Mouse (Mus musculus) testis, adult 2 months (tissue): ENCODE results near the gene Fat2. TPM values are rescaled to one million over a fixed set of nuclear protein-coding genes. Genes with fewer than 3 reads are reported as not detected.

Experiments used
- H3K27ac ChIP-seq: fragments of 200-500 bp; 2 replicates; pipeline ENCODE4 v1.5.1; 2012; ENCODE audit warnings: low read depth, low read length; ENCODE audit not compliant: control insufficient read depth, insufficient read depth
- H3K27me3 ChIP-seq: fragments of 200-500 bp; 2 replicates; pipeline ENCODE4 v1.6.1; 2012; ENCODE audit warnings: mild to moderate bottlenecking, low read length, moderate library complexity; ENCODE audit not compliant: control insufficient read depth, insufficient read depth
- H3K36me3 ChIP-seq: fragments of 200-500 bp; 2 replicates; pipeline ENCODE4 v1.6.1; 2012; ENCODE audit warnings: mild to moderate bottlenecking, low read length; ENCODE audit not compliant: control insufficient read depth, insufficient read depth
- H3K4me1 ChIP-seq: fragments of 200-500 bp; 2 replicates; pipeline ENCODE4 v1.6.1; 2012; ENCODE audit warnings: low read length; ENCODE audit not compliant: control insufficient read depth, insufficient read depth
- H3K4me3 ChIP-seq: fragments of 200-500 bp; 2 replicates; pipeline ENCODE4 v1.5.1; 2012; ENCODE audit warnings: low read depth, mild to moderate bottlenecking, low read length, moderate library complexity, mixed read lengths; ENCODE audit not compliant: control insufficient read depth
- CTCF ChIP-seq: fragments of 200-500 bp; IDR thresholded peaks from 2 replicates; pipeline ENCODE4 v1.5.1; 2012; ENCODE audit warnings: low read depth, mild to moderate bottlenecking, inconsistent platforms, low read length, moderate library complexity; ENCODE audit not compliant: control insufficient read depth, insufficient read depth, insufficient replicate concordance
- POLR2A ChIP-seq: fragments of 200-500 bp; IDR thresholded peaks from 2 replicates; pipeline ENCODE4 v1.6.1; 2012; ENCODE audit warnings: low read depth, mild to moderate bottlenecking, inconsistent platforms, low read length, moderate library complexity; ENCODE audit not compliant: control insufficient read depth
- polyA plus RNA-seq: library from polyadenylated mRNA; depleted of rRNA; stranded (reverse); fragments of >200 nt; gene quantifications from 2 replicates; pipeline ENCODE4 v1.2.3, GENCODE M21; 2012

Gene Fat2
- polyA plus RNA-seq, 1 experiment, result 0.01 TPM

GRCm38 (mm10) chr11:55341961-55342371 is 5.6 kb upstream of the Fat2 start:
- TF ChIP-seq CTCF, result no peak
- no peak for TF ChIP-seq POLR2A

GRCm38 (mm10) chr11:55340789-55341188 is 4.4 kb upstream of the Fat2 start:
- H3K4me3 ChIP-seq, result no peak overlapping the region
- H3K27ac ChIP-seq, result no peak overlapping the region
- no peaks in the 10 kb centered on the region for H3K27me3 ChIP-seq
- no peak for TF ChIP-seq POLR2A
- TF ChIP-seq CTCF, result no peak
- H3K4me1 ChIP-seq, result no peaks in the 10 kb centered on the region
- H3K36me3 ChIP-seq, result no peaks in the 10 kb centered on the region

More at GRCm38 (mm10) chr11:55341961-55342371, 5.6 kb upstream of the Fat2 start:
- no peak overlapping the region for H3K4me3 ChIP-seq
- H3K27ac ChIP-seq, result no peak overlapping the region
- H3K36me3 ChIP-seq, result no peaks in the 10 kb centered on the region
- H3K27me3 ChIP-seq, result no peaks in the 10 kb centered on the region
- H3K4me1 ChIP-seq, result no peaks in the 10 kb centered on the region

GRCm38 (mm10) chr11:55337032-55337769 is 837 bp upstream of the Fat2 start:
- TF ChIP-seq POLR2A (no peak), CTCF (no peak)
- Histone ChIP-seq H3K4me1 (no peaks in the 10 kb centered on the region), H3K4me3 (no peak overlapping the region), H3K27me3 (no peaks in the 10 kb centered on the region), H3K36me3 (no peaks in the 10 kb centered on the region), H3K27ac (no peak overlapping the region)

- Histone ChIP-seq H3K36me3 (no peaks in the 10 kb centered on the region), H3K4me3 (no peak overlapping the region), H3K4me1 (no peaks in the 10 kb centered on the region), H3K27ac (no peak overlapping the region), H3K27me3 (no peaks in the 10 kb centered on the region)
- TF ChIP-seq CTCF (no peak), POLR2A (no peak)
Measured at GRCm38 (mm10) chr11:55335314-55336076, 869 bp downstream of the Fat2 start.

GRCm38 (mm10) chr11:55334545-55334944 is 1.8 kb downstream of the Fat2 start:
- no peak for TF ChIP-seq POLR2A
- TF ChIP-seq CTCF, result no peak
- Histone ChIP-seq H3K36me3 (no peaks in the 10 kb centered on the region), H3K4me3 (no peak overlapping the region), H3K27me3 (no peaks in the 10 kb centered on the region), H3K27ac (no peak overlapping the region), H3K4me1 (no peaks in the 10 kb centered on the region)

- H3K4me1 ChIP-seq, result no peaks in the 10 kb centered on the region
- TF ChIP-seq POLR2A (no peak), CTCF (no peak)
- H3K27me3 ChIP-seq, result no peaks in the 10 kb centered on the region
- H3K27ac ChIP-seq, result no peak overlapping the region
- H3K36me3 ChIP-seq, result no peaks in the 10 kb centered on the region
- no peak overlapping the region for H3K4me3 ChIP-seq
Measured at GRCm38 (mm10) chr11:55334063-55334462, 2.3 kb downstream of the Fat2 start.
